Mouse (Mus musculus) embryo, embryonic 11 days (tissue): ENCODE data around the gene Gk.

Source experiments
- DNase-seq: peaks from one replicate; pipeline ENCODE4 v3.0.0-alpha.2; 2015

Gk gene

GRCm38 (mm10) chrX:85776544-85777087 lies at the start of gene Gk:
Gk (minus strand) TSS chrX:85776819.
- peak; percentile 92 for DNase-seq

GRCm38 (mm10) chrX:85804706-85805376 lies 28.2 kb upstream of the Gk start:
- no peak for DNase-seq

- DNase-seq: no peak
Measured at GRCm38 (mm10) chrX:85803006-85803405, 26.4 kb upstream of the Gk start.

- DNase-seq: no peak
Measured at GRCm38 (mm10) chrX:85797449-85797848, 20.8 kb upstream of the Gk start.

- DNase-seq: no peak
Measured at GRCm38 (mm10) chrX:85778346-85778745, 1.7 kb upstream of the Gk start.

GRCm38 (mm10) chrX:85777141-85777540 lies 522 bp upstream of the Gk start:
- peak; percentile 60 for DNase-seq

- no peak for DNase-seq
Measured at GRCm38 (mm10) chrX:85775879-85776543, 608 bp downstream of the Gk start.

GRCm38 (mm10) chrX:85771303-85771702 lies 5.3 kb downstream of the Gk start:
- no peak for DNase-seq

- no peak for DNase-seq
Measured at GRCm38 (mm10) chrX:85770747-85771146, 5.9 kb downstream of the Gk start.

- no peak for DNase-seq
Measured at GRCm38 (mm10) chrX:85768578-85768977, 8.0 kb downstream of the Gk start.

GRCm38 (mm10) chrX:85756005-85756404 lies 20.6 kb downstream of the Gk start:
- no peak for DNase-seq

GRCm38 (mm10) chrX:85743837-85744236 lies 32.8 kb downstream of the Gk start:
- no peak for DNase-seq

GRCm38 (mm10) chrX:85733228-85733627 lies 43.4 kb downstream of the Gk start:
- no peak for DNase-seq

GRCm38 (mm10) chrX:85731133-85731938 lies 45.3 kb downstream of the Gk start:
- no peak for DNase-seq

- no peak for DNase-seq
Measured at GRCm38 (mm10) chrX:85721226-85721625, 55.4 kb downstream of the Gk start.

GRCm38 (mm10) chrX:85710399-85710798 lies 66.2 kb downstream of the Gk start:
- no peak for DNase-seq

- no peak for DNase-seq
Measured at GRCm38 (mm10) chrX:85705715-85706114, 70.9 kb downstream of the Gk start.

GRCm38 (mm10) chrX:85683723-85684122 lies 92.9 kb downstream of the Gk start:
- DNase-seq: no peak

GRCm38 (mm10) chrX:85682125-85682524 lies 94.5 kb downstream of the Gk start:
- no peak for DNase-seq

- peak; percentile 34 for DNase-seq
Measured at GRCm38 (mm10) chrX:85676808-85677207, 99.8 kb downstream of the Gk start.
